Mouse (Mus musculus): ENCODE results near the gene Mrpl53. TPM values are rescaled to one million over a fixed set of nuclear protein-coding genes. Genes with fewer than 3 reads are reported as not detected.
"Not testable (repeated sequence)": the region's sequence is repeated elsewhere in the genome, so short reads cannot be mapped to it uniquely, and the experiment has no call there.

The Mrpl53 gene
- total RNA-seq, 2 experiments from 2014 or later: 109 to 115 TPM

GRCm38 (mm10) chr6:83151721-83152120, 42.9 kb downstream of the Mrpl53 start:
- DNase-seq: no peak

GRCm38 (mm10) chr6:83153038-83153437, 44.2 kb downstream of the Mrpl53 start:
- DNase-seq: no peak

GRCm38 (mm10) chr6:83153485-83153884, 44.6 kb downstream of the Mrpl53 start:
- DNase-seq: no peak

GRCm38 (mm10) chr6:83155552-83156238, 46.9 kb downstream of the Mrpl53 start:
- DNase-seq: no peak

GRCm38 (mm10) chr6:83156259-83156684, 47.4 kb downstream of the Mrpl53 start, which contains the start of the genes Wdr54 and 1700003E16Rik:
Wdr54 (minus strand) TSS chr6:83156397.
1700003E16Rik (plus strand) TSS chr6:83156404.
- peak; percentile 73 for DNase-seq

GRCm38 (mm10) chr6:83159456-83159855, 50.6 kb downstream of the Mrpl53 start:
- DNase-seq: not testable (repeated sequence)

Small RNA genes within 50 kb of the gene (microRNA-seq; reads per million reads assigned to microRNA genes)
- not detected for gene Mir3470a

Other genes starting within 250 kb of the Mrpl53 start
- gene Sema4f, start 169.3 kb upstream of the Mrpl53 start, total RNA-seq (2021): 1 to 10 TPM; 1.0 to 2.8 TPM
- under 1 TPM; 0.36 to 0.39 TPM for gene M1ap, start 162.1 kb upstream of the Mrpl53 start, total RNA-seq (2021)
- gene Dok1, start 75.6 kb upstream of the Mrpl53 start, total RNA-seq (2021): 10 to 100 TPM in 1 of 2 experiments, 1 to 10 TPM in 1; 9.8 to 11.2 TPM
- gene Loxl3, start 74.9 kb upstream of the Mrpl53 start, total RNA-seq (2021): 1 to 10 TPM; 4.8 to 6.0 TPM
- 100 to 1,000 TPM; 143 to 149 TPM for gene Aup1, start 54.5 kb upstream of the Mrpl53 start, total RNA-seq (2021)
- 10 to 100 TPM; 53.4 to 60.5 TPM for gene Htra2, start 53.8 kb upstream of the Mrpl53 start, total RNA-seq (2021)
- 1 to 10 TPM; 3.7 TPM for gene Dqx1, start 51.2 kb upstream of the Mrpl53 start, total RNA-seq (2021)
- 10 to 100 TPM; 11.9 to 14.3 TPM for gene Tlx2, start 38.7 kb upstream of the Mrpl53 start, total RNA-seq (2021)
- gene Pcgf1, start 31.2 kb upstream of the Mrpl53 start, total RNA-seq (2021): 10 to 100 TPM; 26.4 to 34.2 TPM
- 1 to 10 TPM; 5.8 to 8.7 TPM for gene Lbx2, start 22.7 kb upstream of the Mrpl53 start, total RNA-seq (2021)
- 1 to 10 TPM; 2.4 to 7.9 TPM for gene Ccdc142, start 7.4 kb upstream of the Mrpl53 start, total RNA-seq (2021)
- 1 to 10 TPM; 2.9 to 6.5 TPM for gene Gm42688, start 7.4 kb upstream of the Mrpl53 start, total RNA-seq (2021)
- gene Mogs, start 6.5 kb downstream of the Mrpl53 start, total RNA-seq (2021): 10 to 100 TPM; 42.7 to 48.9 TPM
- 10 to 100 TPM; 61.1 to 82.1 TPM for gene Wbp1, start 12.5 kb downstream of the Mrpl53 start, total RNA-seq (2021)
- gene Ino80b, start 16.4 kb downstream of the Mrpl53 start, total RNA-seq (2021): 10 to 100 TPM; 20.7 to 25.7 TPM
- 10 to 100 TPM; 10.9 to 19.8 TPM for gene Rtkn, start 26.4 kb downstream of the Mrpl53 start, total RNA-seq (2021)
- 1 to 10 TPM; 2.0 to 2.2 TPM for gene Wdr54, start 47.4 kb downstream of the Mrpl53 start, total RNA-seq (2021)
- under 1 TPM; 0.24 to 0.39 TPM for gene 1700003E16Rik, start 47.4 kb downstream of the Mrpl53 start, total RNA-seq (2021)
- gene Dctn1, start 56.9 kb downstream of the Mrpl53 start, total RNA-seq (2021): 100 to 1,000 TPM; 101 to 119 TPM
- under 1 TPM; 0.12 to 0.15 TPM for gene Slc4a5, start 110.8 kb downstream of the Mrpl53 start, total RNA-seq (2021)
- 10 to 100 TPM; 16.6 to 24.3 TPM for gene Mthfd2, start 216.9 kb downstream of the Mrpl53 start, total RNA-seq (2021)
- 10 to 100 TPM; 66.1 to 71.9 TPM for gene Mob1a, start 217.0 kb downstream of the Mrpl53 start, total RNA-seq (2021)
- 100 to 1,000 TPM; 243 to 293 TPM for gene Bola3, start 240.1 kb downstream of the Mrpl53 start, total RNA-seq (2021)